Mouse (Mus musculus): Measurements from ENCODE around the gene Pikfyve.

- TF ChIP-seq CTCF (IDR thresholded peaks at IDR 0.05; ENCODE audit: low read depth, low read length) (no peak), POLR2A (IDR thresholded peaks at IDR 0.05; ENCODE audit: extremely low read depth, insufficient read depth, low read length) (no peak)
These were observed 41.2 kb downstream of the Pikfyve start for GRCm38 (mm10) chr1:65227681-65228080.
